ENCODE assay signal across 8 mouse cellular contexts in genomic region chr16:96081742-96082241, GRCm38 (mm10). TPM values are rescaled to one million over a fixed set of nuclear protein-coding genes. Genes with fewer than 3 reads are reported as not detected.
DNase-seq lines count a peak whose midpoint lies in the region; ATAC-seq and TF ChIP-seq lines count a peak whose summit lies in the region.

No protein-coding gene starts in this region.

- under 1% methylated on average over 36 of the region's 68 CpGs for WGBS in forebrain, embryonic 11.5 days
- under 1% methylated on average over 63 of the region's 68 CpGs for WGBS in intestine, postnatal 0 days
- WGBS in liver, embryonic 15.5 days (ENCODE audit: insufficient replicate concordance), result under 1% methylated on average over 66 of the region's 68 CpGs
- 1% methylated on average over 68 of the region's 68 CpGs for WGBS in olfactory bulb, adult 2 months

- no peak for DNase-seq in layer of hippocampus, adult 2 months (ENCODE audit: low spot score in 2 of 2)
- no peak for DNase-seq in layer of hippocampus, postnatal 25 days (ENCODE audit: extremely low spot score in 1 of 2, low spot score in 1 of 2)
- DNase-seq in adrenal gland, postnatal 10 days, result peak; percentile 74
- DNase-seq in forebrain, embryonic 11.5 days (ENCODE audit: low spot score), result no peak

- TF ChIP-seq POLR2A in olfactory bulb, adult 2 months (IDR thresholded peaks at IDR 0.05; ENCODE audit: insufficient read depth, low read depth, low read length), result no peak

- peaks cover 4% of the 10 kb centered on the region; the same call in 1 of the 2 replicates for H3K36me3 ChIP-seq in forebrain, embryonic 11.5 days (ENCODE audit: control insufficient read depth, insufficient read depth, low read length)
- H3K36me3 ChIP-seq in intestine, postnatal 0 days (ENCODE audit: control insufficient read depth, insufficient read depth), result peaks cover 27% of the 10 kb centered on the region
- H3K36me3 ChIP-seq in liver, embryonic 15.5 days (replicated peaks), result peaks cover 11% of the 10 kb centered on the region; the same call in 1 of the 2 replicates

- H3K27me3 ChIP-seq in forebrain, embryonic 11.5 days (ENCODE audit: control insufficient read depth, insufficient read depth, low read length), result no peaks in the 10 kb centered on the region
- no peaks in the 10 kb centered on the region for H3K27me3 ChIP-seq in intestine, postnatal 0 days (replicated peaks; ENCODE audit: control insufficient read depth, insufficient read depth, low read length)
- H3K27me3 ChIP-seq in liver, embryonic 15.5 days, result peaks cover 38% of the 10 kb centered on the region

- peak overlapping the region; percentile 73 for H3K4me2 ChIP-seq in forebrain, embryonic 11.5 days (ENCODE audit: low read depth, low read length, severe bottlenecking)
- peak overlapping the region; percentile 83 for H3K4me2 ChIP-seq in intestine, postnatal 0 days (replicated peaks; ENCODE audit: low read depth)
- H3K4me2 ChIP-seq in liver, embryonic 15.5 days, result peak overlapping the region; percentile 93

- peak overlapping the region; percentile 99 for H3K27ac ChIP-seq in layer of hippocampus, adult 2 months
- peak overlapping the region; percentile 94 for H3K27ac ChIP-seq in forebrain, embryonic 11.5 days (ENCODE audit: low read depth, low read length)
- peak overlapping the region; percentile 99 for H3K27ac ChIP-seq in intestine, postnatal 0 days (ENCODE audit: low read depth, low read length)
- H3K27ac ChIP-seq in liver, embryonic 15.5 days (replicated peaks), result peak overlapping the region; percentile 86
- peak overlapping the region; percentile 94 for H3K27ac ChIP-seq in olfactory bulb, adult 2 months (ENCODE audit: insufficient read depth, low read depth, low read length)

- no peaks in the 10 kb centered on the region for H3K9me3 ChIP-seq in forebrain, embryonic 11.5 days (ENCODE audit: control insufficient read depth, low read length)
- H3K9me3 ChIP-seq in intestine, postnatal 0 days (ENCODE audit: control insufficient read depth), result no peaks in the 10 kb centered on the region
- no peaks in the 10 kb centered on the region for H3K9me3 ChIP-seq in liver, embryonic 15.5 days (replicated peaks)

- H3K9ac ChIP-seq in forebrain, embryonic 11.5 days (ENCODE audit: low read length), result peak overlapping the region; percentile 99
- H3K9ac ChIP-seq in intestine, postnatal 0 days (ENCODE audit: low read depth, low read length), result peak overlapping the region; percentile 98
- H3K9ac ChIP-seq in liver, embryonic 15.5 days, result peak overlapping the region; percentile 69

- peak overlapping the region; percentile 73 for H3K4me3 ChIP-seq in layer of hippocampus, adult 2 months
- H3K4me3 ChIP-seq in forebrain, embryonic 11.5 days (ENCODE audit: low read depth, low read length), result peak overlapping the region; percentile 98
- peak overlapping the region; percentile 98 for H3K4me3 ChIP-seq in intestine, postnatal 0 days (ENCODE audit: low read depth, low read length)
- H3K4me3 ChIP-seq in liver, embryonic 15.5 days (replicated peaks), result peak overlapping the region; percentile 80
- peak overlapping the region; percentile 99 for H3K4me3 ChIP-seq in olfactory bulb, adult 2 months (ENCODE audit: insufficient read depth, low read depth, low read length)

- peaks cover 6% of the 10 kb centered on the region; the same call in 1 of the 2 replicates for H3K4me1 ChIP-seq in forebrain, embryonic 11.5 days (replicated peaks; ENCODE audit: control insufficient read depth, insufficient read depth, low read length)
- H3K4me1 ChIP-seq in intestine, postnatal 0 days (replicated peaks; ENCODE audit: control insufficient read depth, insufficient read depth, low read length), result no peaks in the 10 kb centered on the region
- peaks cover 34% of the 10 kb centered on the region for H3K4me1 ChIP-seq in liver, embryonic 15.5 days (replicated peaks)
- H3K4me1 ChIP-seq in olfactory bulb, adult 2 months (ENCODE audit: control insufficient read depth, insufficient read depth, low read length), result peaks cover 11% of the 10 kb centered on the region

- no peak for TF ChIP-seq CTCF in layer of hippocampus, adult 2 months (conservative IDR thresholded peaks at IDR 0.05)
- no peak for TF ChIP-seq CTCF in intestine, postnatal 0 days (IDR thresholded peaks at IDR 0.05; ENCODE audit: low read depth)
- no peak for TF ChIP-seq CTCF in olfactory bulb, adult 2 months (IDR thresholded peaks at IDR 0.05; ENCODE audit: insufficient read depth, low read depth, low read length)

- ATAC-seq in forebrain, embryonic 11.5 days (replicated peaks; ENCODE audit: low FRiP score), result peak; percentile 47
- peak; percentile 25 for ATAC-seq in intestine, postnatal 0 days
- ATAC-seq in liver, embryonic 15.5 days (ENCODE audit: insufficient read depth), result peak; percentile 33
- ATAC-seq in granulocyte monocyte progenitor cell, adult 5-6 weeks (replicated peaks; ENCODE audit: poor library complexity, severe bottlenecking), result no peak

RNA-seq across cellular contexts. Expression of gene Brwd1, which starts 0.5 kb away (rescaled TPM):
- total RNA-seq in layer of hippocampus, adult 2 months (2021), result 100 to 1,000 TPM; 141 to 150 TPM
- 100 to 1,000 TPM; 120 to 147 TPM for total RNA-seq in layer of hippocampus, postnatal 25 days (2021)
- total RNA-seq in adrenal gland, postnatal 10 days (2021), result 10 to 100 TPM; 67.0 to 85.9 TPM
- polyA plus RNA-seq in forebrain, embryonic 11.5 days (2014; fragmentation: Nextera tagmentation; extraction: Ambion mirVana), result 183 and 192 TPM in 2 replicates
- polyA plus RNA-seq in intestine, postnatal 0 days (2015; fragmentation: Nextera tagmentation; extraction: Ambion mirVana), result 19.9 and 23.3 TPM in 2 replicates
- 12.1 and 14.7 TPM in 2 replicates for polyA plus RNA-seq in liver, embryonic 15.5 days (2015; fragmentation: Nextera tagmentation; extraction: Ambion mirVana)
- 395 and 462 TPM in 2 replicates for polyA plus RNA-seq in olfactory bulb, adult 2 months (2012; ENCODE audit: insufficient read depth, insufficient read length, low replicate concordance, missing spikeins)
- 44.6 and 57.6 TPM in 2 replicates for total RNA-seq in granulocyte monocyte progenitor cell, adult 5-6 weeks (2014; fragmentation: Nextera tagmentation)
- 37.2 and 41.7 TPM in 2 replicates for total RNA-seq in granulocyte monocyte progenitor cell, adult 5-6 weeks (2017)

RNA-seq across cellular contexts. Expression of gene Hmgn1, which starts 45.7 kb away (rescaled TPM):
- total RNA-seq in layer of hippocampus, adult 2 months (2021), result 10 to 100 TPM; 68.5 to 73.7 TPM
- total RNA-seq in layer of hippocampus, postnatal 25 days (2021), result 10 to 100 TPM; 64.8 to 77.2 TPM
- 100 to 1,000 TPM; 206 to 208 TPM for total RNA-seq in adrenal gland, postnatal 10 days (2021)
- polyA plus RNA-seq in forebrain, embryonic 11.5 days (2014; fragmentation: Nextera tagmentation; extraction: Ambion mirVana), result 882 and 935 TPM in 2 replicates
- 200 and 202 TPM in 2 replicates for polyA plus RNA-seq in intestine, postnatal 0 days (2015; fragmentation: Nextera tagmentation; extraction: Ambion mirVana)
- 88.6 and 95.1 TPM in 2 replicates for polyA plus RNA-seq in liver, embryonic 15.5 days (2015; fragmentation: Nextera tagmentation; extraction: Ambion mirVana)
- not detected in 2 replicates for polyA plus RNA-seq in olfactory bulb, adult 2 months (2012; ENCODE audit: insufficient read depth, insufficient read length, low replicate concordance, missing spikeins)
- 112 and 114 TPM in 2 replicates for total RNA-seq in granulocyte monocyte progenitor cell, adult 5-6 weeks (2014; fragmentation: Nextera tagmentation)
- total RNA-seq in granulocyte monocyte progenitor cell, adult 5-6 weeks (2017), result 92.2 and 128 TPM in 2 replicates
